Mouse (Mus musculus) B cell, adult 2 months (primary cell): ENCODE results near the gene Kif13a.

Experiments used
- DNase-seq, 2 experiments: peaks; one replicate each; pipeline ENCODE4 v3.0.0; 2022

Kif13a gene

GRCm38 (mm10) chr13:46832956-46833355 lies 96.7 kb downstream of the Kif13a start:
- DNase-seq: peak; percentile 43 to 48

GRCm38 (mm10) chr13:46823271-46823670 lies 106.4 kb downstream of the Kif13a start:
- DNase-seq: no peak

GRCm38 (mm10) chr13:46822200-46822599 lies 107.5 kb downstream of the Kif13a start:
- no peak for DNase-seq

- DNase-seq: no peak
Observed at GRCm38 (mm10) chr13:46819729-46820223, 109.9 kb downstream of the Kif13a start.

GRCm38 (mm10) chr13:46819202-46819728 lies 110.4 kb downstream of the Kif13a start:
- DNase-seq: no peak

- no peak for DNase-seq
Observed at GRCm38 (mm10) chr13:46818374-46818773, 111.3 kb downstream of the Kif13a start.

GRCm38 (mm10) chr13:46812648-46813184 lies 117.0 kb downstream of the Kif13a start:
- no peak for DNase-seq

- no peak for DNase-seq
Observed at GRCm38 (mm10) chr13:46811696-46812095, 118.0 kb downstream of the Kif13a start.

GRCm38 (mm10) chr13:46810613-46811012 lies 119.1 kb downstream of the Kif13a start:
- DNase-seq: no peak

GRCm38 (mm10) chr13:46810098-46810497 lies 119.6 kb downstream of the Kif13a start:
- peak; percentile 45 to 63 for DNase-seq

GRCm38 (mm10) chr13:46807901-46808300 lies 121.8 kb downstream of the Kif13a start:
- DNase-seq: no peak

GRCm38 (mm10) chr13:46801196-46801595 lies 128.5 kb downstream of the Kif13a start:
- DNase-seq: no peak

GRCm38 (mm10) chr13:46798156-46798555 lies 131.5 kb downstream of the Kif13a start:
- peak; percentile 72 to 75 for DNase-seq

- no peak for DNase-seq
Observed at GRCm38 (mm10) chr13:46796381-46796780, 133.3 kb downstream of the Kif13a start.

GRCm38 (mm10) chr13:46793824-46794223 lies 135.8 kb downstream of the Kif13a start:
- DNase-seq: peak; percentile 19 to 39

- DNase-seq: no peak
Observed at GRCm38 (mm10) chr13:46788452-46788851, 141.2 kb downstream of the Kif13a start.

GRCm38 (mm10) chr13:46786836-46787235 lies 142.8 kb downstream of the Kif13a start:
- DNase-seq: no peak

- DNase-seq: no peak
Observed at GRCm38 (mm10) chr13:46786064-46786561, 143.6 kb downstream of the Kif13a start.

GRCm38 (mm10) chr13:46780379-46780778 lies 149.3 kb downstream of the Kif13a start:
- DNase-seq: no peak

GRCm38 (mm10) chr13:46779831-46780230 lies 149.8 kb downstream of the Kif13a start:
- DNase-seq: no peak

- no peak for DNase-seq
Observed at GRCm38 (mm10) chr13:46777461-46777860, 152.2 kb downstream of the Kif13a start.

GRCm38 (mm10) chr13:46776636-46777305 lies 152.9 kb downstream of the Kif13a start:
- DNase-seq: no peak

GRCm38 (mm10) chr13:46774998-46775397 lies 154.7 kb downstream of the Kif13a start:
- no peak for DNase-seq

- no peak for DNase-seq
Observed at GRCm38 (mm10) chr13:46772581-46772980, 157.1 kb downstream of the Kif13a start.
